Mouse (Mus musculus) myocyte (in vitro differentiated cells): Measurements from ENCODE around the gene Junb.

ENCODE experiments used
- CEBPB ChIP-seq: IDR thresholded peaks from 2 replicates; pipeline ENCODE4 v1.6.1; 2011; ENCODE audit warnings: mild to moderate bottlenecking, moderate library complexity; ENCODE audit not compliant: poor library complexity, insufficient read depth, severe bottlenecking
- E2F4 ChIP-seq: IDR thresholded peaks from one replicate; pipeline ENCODE4 v1.6.1; 2011; ENCODE audit warnings: mild to moderate bottlenecking, control low read depth, moderate library complexity; ENCODE audit not compliant: insufficient read depth
- MAX ChIP-seq: IDR thresholded peaks from one replicate; pipeline ENCODE4 v1.6.1; 2011; ENCODE audit warnings: low read depth, mild to moderate bottlenecking, control low read depth
- MYOD1 ChIP-seq, 3 experiments: IDR thresholded peaks; one replicate each; pipeline ENCODE4 v1.6.1; 2011; ENCODE audit warnings: control low read depth in 2 of 3, low read depth in 2 of 3, mild to moderate bottlenecking in 2 of 3, moderate library complexity in 1 of 3; ENCODE audit not compliant: insufficient read length in 2 of 3, control insufficient read depth in 1 of 3
- MYOG ChIP-seq, 3 experiments: IDR thresholded peaks; one replicate each; pipeline ENCODE4 v1.6.1; 2011; ENCODE audit warnings: control low read depth in 2 of 3, low read depth in 2 of 3, mild to moderate bottlenecking in 2 of 3; ENCODE audit not compliant: insufficient read length in 2 of 3, control insufficient read depth in 1 of 3, insufficient read depth in 1 of 3
- POLR2A ChIP-seq: IDR thresholded peaks from one replicate; pipeline ENCODE4 v1.6.1; 2011; ENCODE audit warnings: low read depth, mild to moderate bottlenecking, control low read depth, moderate library complexity; ENCODE audit not compliant: insufficient read length
- POLR2AphosphoS2 ChIP-seq: IDR thresholded peaks from one replicate; pipeline ENCODE4 v1.6.1; 2011; ENCODE audit warnings: low read depth, control low read depth; ENCODE audit not compliant: insufficient read length
- REST ChIP-seq: IDR thresholded peaks from one replicate; pipeline ENCODE4 v1.6.1; 2011; ENCODE audit warnings: mild to moderate bottlenecking, control low read depth, moderate library complexity; ENCODE audit not compliant: insufficient read depth, insufficient read length
- SRF ChIP-seq: IDR thresholded peaks from one replicate; pipeline ENCODE4 v1.6.1; 2011; ENCODE audit warnings: low read depth; ENCODE audit not compliant: control insufficient read depth, insufficient read length
- TCF12 ChIP-seq: IDR thresholded peaks from one replicate; pipeline ENCODE4 v1.6.1; 2011; ENCODE audit warnings: mild to moderate bottlenecking, control low read depth; ENCODE audit not compliant: poor library complexity, insufficient read depth, severe bottlenecking
- TCF3 ChIP-seq: IDR thresholded peaks from one replicate; pipeline ENCODE4 v1.6.1; 2011; ENCODE audit warnings: low read depth, control low read depth; ENCODE audit not compliant: insufficient read length
- USF1 ChIP-seq: IDR thresholded peaks from one replicate; pipeline ENCODE4 v1.6.1; 2011; ENCODE audit warnings: low read depth, mild to moderate bottlenecking, control low read depth, moderate library complexity

- TF ChIP-seq POLR2AphosphoS2 (peak; percentile 36), MAX (no peak), POLR2A (no peak), TCF12 (no peak), REST (no peak), MYOG (IDR thresholded peaks at IDR 0.05; ENCODE audit: control insufficient read depth in 1 of 3, insufficient read depth in 1 of 3, insufficient read length in 2 of 3, low read depth in 2 of 3) (no peak), USF1 (no peak), MYOD1 (IDR thresholded peaks at IDR 0.05; ENCODE audit: control insufficient read depth in 1 of 3, insufficient read length in 2 of 3, low read depth in 2 of 3) (no peak), SRF (no peak), TCF3 (no peak), CEBPB (no peak), E2F4 (no peak)
Measured at GRCm38 (mm10) chr8:85016724-85017123, 38.2 kb upstream of the Junb start.
